Mouse (Mus musculus) E14TG2a.4 (cell line): ENCODE measurements around the gene Atp2b2.

Source experiments
- H3K27me3 ChIP-seq: 2 replicates; pipeline ENCODE4 v1.6.1; 2014; ENCODE audit warnings: low read length, control low read depth; ENCODE audit not compliant: insufficient read depth
- H3K36me3 ChIP-seq: 2 replicates; pipeline ENCODE4 v1.6.1; 2014; ENCODE audit warnings: low read length, control low read depth; ENCODE audit not compliant: insufficient read depth
- H3K4me1 ChIP-seq: replicated peaks from 2 replicates; pipeline ENCODE4 v1.6.1; 2014; ENCODE audit warnings: low read depth, low read length, control low read depth
- H3K4me3 ChIP-seq: replicated peaks from 2 replicates; pipeline ENCODE4 v1.5.1; 2014; ENCODE audit warnings: mild to moderate bottlenecking, low read length
- H3K9me3 ChIP-seq: 2 replicates; pipeline ENCODE4 v1.6.1; 2014; ENCODE audit warnings: low read length, control low read depth
- CTCF ChIP-seq: conservative IDR thresholded peaks from 2 replicates; pipeline ENCODE4 v1.5.1; 2014; ENCODE audit warnings: low read length
- NANOG ChIP-seq: IDR thresholded peaks from 2 replicates; pipeline ENCODE4 v1.6.1; 2014; ENCODE audit warnings: borderline replicate concordance, low read length, mixed read lengths
- POU5F1 ChIP-seq: IDR thresholded peaks from 2 replicates; pipeline ENCODE4 v1.6.1; 2014; ENCODE audit warnings: low read length, borderline replicate concordance

Atp2b2 gene

DNA sequence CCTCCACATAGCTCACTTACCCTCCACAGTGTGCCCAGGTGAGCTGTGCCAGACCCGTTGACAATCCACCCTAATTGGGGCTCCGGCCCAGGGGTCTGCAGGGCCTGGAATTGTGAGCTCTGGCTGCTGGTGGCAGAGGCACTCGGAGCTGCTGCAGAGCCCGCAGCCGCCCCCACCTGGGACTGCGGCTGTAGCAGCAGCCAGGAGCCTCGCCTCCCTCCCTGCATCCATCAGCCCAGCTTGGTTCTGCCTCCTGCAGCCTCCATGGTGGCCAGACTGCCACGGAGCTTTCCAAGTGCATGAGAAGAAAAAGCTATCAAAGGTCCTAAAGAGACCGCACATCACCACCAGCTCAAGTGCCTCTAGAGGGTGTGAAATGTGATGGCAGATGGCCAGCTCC, 71.9 kb downstream of the Atp2b2 start:
- Histone ChIP-seq H3K36me3 (no peaks in the 10 kb centered on the region), H3K27me3 (peaks cover 5% of the 10 kb centered on the region; the same call in 1 of the 2 replicates), H3K4me3 (no peak overlapping the region), H3K4me1 (peaks cover 20% of the 10 kb centered on the region), H3K9me3 (no peaks in the 10 kb centered on the region)
- TF ChIP-seq POU5F1 (no peak), CTCF (no peak), NANOG (no peak)

DNA sequence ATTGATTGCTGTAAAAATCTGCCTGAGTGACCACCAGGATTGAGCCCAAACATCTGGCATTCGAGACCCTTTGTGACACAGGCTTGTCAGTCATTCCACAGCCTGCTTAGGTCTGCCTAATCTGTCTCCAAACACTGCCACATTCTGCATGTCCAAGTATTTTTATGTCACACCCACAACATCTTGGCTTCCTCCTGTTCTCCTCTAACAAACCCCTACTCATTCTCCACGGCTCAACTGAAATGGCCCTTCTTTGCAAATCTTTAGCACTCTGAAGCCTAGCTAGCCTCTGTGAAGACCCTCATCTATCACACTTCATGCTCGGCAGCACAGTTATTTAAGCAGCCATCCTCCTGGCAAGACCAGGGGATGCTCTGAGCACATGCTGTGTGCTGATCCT, 72.7 kb downstream of the Atp2b2 start:
- Histone ChIP-seq H3K36me3 (no peaks in the 10 kb centered on the region), H3K4me3 (no peak overlapping the region), H3K9me3 (no peaks in the 10 kb centered on the region), H3K27me3 (peaks cover 5% of the 10 kb centered on the region; the same call in 1 of the 2 replicates), H3K4me1 (peaks cover 23% of the 10 kb centered on the region)
- TF ChIP-seq CTCF (no peak), NANOG (no peak), POU5F1 (no peak)

DNA sequence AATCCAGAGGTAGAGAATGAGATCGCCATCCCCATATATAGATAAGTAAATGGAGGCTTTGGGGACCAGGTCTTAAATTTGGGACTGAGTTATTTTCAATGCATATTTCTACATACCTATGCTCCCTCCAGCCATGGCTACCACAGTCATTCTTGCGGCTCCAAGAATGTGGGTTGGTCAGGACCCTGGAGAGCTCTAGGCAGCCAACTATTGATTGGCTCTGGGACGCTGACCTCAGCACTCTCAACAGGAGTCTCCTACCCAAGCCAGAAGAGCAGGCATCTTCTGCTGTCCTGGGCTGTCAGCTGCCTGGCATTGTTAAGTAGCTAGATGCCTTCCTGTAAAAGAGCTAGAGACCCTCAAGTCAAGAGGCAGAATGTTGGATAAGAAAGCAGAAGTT, 79.6 kb downstream of the Atp2b2 start:
- TF ChIP-seq CTCF (no peak), NANOG (no peak), POU5F1 (no peak)
- no peaks in the 10 kb centered on the region for H3K36me3 ChIP-seq
- peaks cover 19% of the 10 kb centered on the region for H3K4me1 ChIP-seq
- no peak overlapping the region for H3K4me3 ChIP-seq
- H3K9me3 ChIP-seq, result no peaks in the 10 kb centered on the region
- no peaks in the 10 kb centered on the region for H3K27me3 ChIP-seq

DNA sequence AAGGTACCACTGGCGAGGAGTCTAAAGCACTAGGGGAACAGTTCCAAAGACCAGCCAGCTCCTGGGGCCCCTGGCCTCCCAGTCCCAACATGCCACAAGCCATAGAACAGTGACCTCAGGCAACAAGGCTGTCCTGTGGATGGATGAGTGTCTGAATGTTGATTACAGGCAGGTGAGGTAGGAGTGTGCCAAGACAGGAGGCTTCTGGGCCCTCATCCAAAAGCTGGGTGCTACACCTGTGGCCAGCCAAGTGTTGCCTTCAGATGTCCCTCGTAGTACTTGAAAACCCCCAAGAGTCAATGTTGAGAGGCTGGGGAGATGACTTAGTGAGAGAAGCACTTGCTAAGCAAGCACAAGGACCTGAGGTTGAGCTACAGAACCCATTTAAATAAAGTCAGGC, 80.8 kb downstream of the Atp2b2 start:
- Histone ChIP-seq H3K36me3 (no peaks in the 10 kb centered on the region), H3K27me3 (no peaks in the 10 kb centered on the region), H3K4me1 (peaks cover 15% of the 10 kb centered on the region), H3K4me3 (no peak overlapping the region), H3K9me3 (no peaks in the 10 kb centered on the region)
- no peak for TF ChIP-seq POU5F1
- no peak for TF ChIP-seq NANOG
- no peak for TF ChIP-seq CTCF

DNA sequence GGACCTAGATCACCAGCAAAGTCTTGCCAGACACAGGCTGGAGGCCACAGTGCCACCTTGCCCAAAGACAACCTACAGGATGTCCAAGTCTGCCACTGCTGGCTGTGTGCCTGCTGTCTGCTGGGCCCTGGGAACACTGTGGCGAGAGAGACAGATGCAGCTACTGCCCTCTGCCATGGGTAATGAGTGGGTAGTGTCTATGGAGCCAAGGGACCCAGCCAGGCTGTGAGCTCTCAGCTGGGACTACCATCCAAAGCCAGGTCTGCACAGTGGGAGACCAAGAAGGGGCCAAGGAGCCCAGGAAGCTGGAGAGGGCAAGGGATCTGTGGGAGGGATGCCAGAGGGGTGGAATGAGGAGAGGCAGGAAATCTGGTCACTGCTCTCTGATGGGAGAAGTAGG, 83.1 kb downstream of the Atp2b2 start:
- H3K9me3 ChIP-seq, result no peaks in the 10 kb centered on the region
- H3K4me3 ChIP-seq, result no peak overlapping the region
- no peak for TF ChIP-seq POU5F1
- TF ChIP-seq CTCF, result no peak
- no peak for TF ChIP-seq NANOG
- no peaks in the 10 kb centered on the region for H3K36me3 ChIP-seq
- no peaks in the 10 kb centered on the region for H3K27me3 ChIP-seq
- H3K4me1 ChIP-seq, result no peaks in the 10 kb centered on the region

DNA sequence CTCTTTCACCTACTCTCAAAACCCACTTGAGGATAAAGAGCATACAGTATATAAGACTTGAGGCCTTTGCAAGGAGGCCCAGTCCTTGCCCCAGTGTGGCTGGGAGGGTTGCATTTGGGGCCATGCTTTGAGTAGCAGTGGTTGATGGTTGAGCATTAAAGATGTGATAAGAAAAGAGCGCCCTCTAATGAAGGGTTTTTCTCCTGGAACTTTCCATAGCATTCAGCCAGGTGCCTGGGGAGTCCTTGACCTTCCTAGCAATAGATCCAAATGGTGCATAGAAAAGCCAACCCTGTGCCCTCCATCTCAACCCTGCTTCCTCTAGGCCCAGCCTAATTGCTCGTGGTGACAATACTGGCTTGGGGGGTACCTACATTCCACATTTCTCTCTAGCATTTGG, 83.7 kb downstream of the Atp2b2 start:
- Histone ChIP-seq H3K4me1 (no peaks in the 10 kb centered on the region), H3K27me3 (no peaks in the 10 kb centered on the region), H3K4me3 (no peak overlapping the region), H3K36me3 (no peaks in the 10 kb centered on the region), H3K9me3 (no peaks in the 10 kb centered on the region)
- TF ChIP-seq NANOG (no peak), CTCF (no peak), POU5F1 (no peak)

DNA sequence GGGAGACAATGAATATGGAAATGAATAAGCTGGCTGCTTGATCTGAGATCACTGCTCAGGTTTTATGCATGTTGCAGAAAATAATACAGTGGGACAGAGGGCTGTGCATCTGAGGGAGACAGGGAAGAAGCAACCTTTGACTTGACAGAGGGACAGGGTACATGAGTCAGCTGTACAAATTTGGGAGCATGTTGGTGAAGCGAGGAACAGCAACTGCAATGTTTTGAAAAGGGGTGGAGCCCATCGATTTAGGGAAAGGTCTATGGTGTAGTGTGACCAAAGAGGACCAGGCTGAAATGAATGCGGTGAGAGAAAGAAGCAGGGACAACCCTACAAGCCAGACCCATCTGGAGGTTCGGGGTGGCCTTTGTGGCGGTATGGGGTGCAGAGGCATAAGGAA, 84.4 kb downstream of the Atp2b2 start:
- no peak for TF ChIP-seq CTCF
- no peak for TF ChIP-seq POU5F1
- TF ChIP-seq NANOG, result no peak
- no peak overlapping the region for H3K4me3 ChIP-seq

DNA sequence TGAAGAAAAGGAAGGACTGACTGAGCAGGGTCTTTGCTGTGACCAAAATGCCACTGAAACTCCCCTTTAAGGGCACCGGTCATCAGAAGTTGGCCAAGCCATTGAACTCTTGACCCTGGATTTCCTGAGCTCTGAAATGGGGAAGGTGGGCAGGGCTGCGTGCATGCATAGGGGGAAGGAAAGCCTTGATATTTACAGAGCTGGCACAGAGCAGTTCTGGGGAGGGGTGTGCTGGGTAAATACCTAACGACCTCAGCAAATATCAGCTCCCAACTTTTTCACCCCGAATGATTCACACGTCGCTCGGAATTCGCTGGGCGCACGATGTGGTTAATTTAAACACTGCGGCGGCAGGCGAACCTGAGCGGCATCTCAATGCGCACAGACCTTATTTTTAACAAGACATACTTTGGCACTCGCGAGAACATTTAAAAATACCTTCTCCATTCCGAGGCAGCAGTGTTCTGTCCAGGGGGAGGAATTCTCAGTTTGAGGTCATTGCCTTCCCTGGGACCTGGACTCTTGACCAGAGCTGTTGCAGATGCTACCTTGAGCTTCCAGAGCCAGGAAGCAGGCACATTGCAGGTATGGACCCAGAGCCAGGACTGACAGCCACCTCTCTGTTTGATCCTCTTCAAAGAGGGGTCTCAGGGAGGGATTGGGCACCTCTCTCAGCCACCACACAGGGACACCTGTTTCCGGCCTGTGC, 85.0 kb downstream of the Atp2b2 start:
- no peaks in the 10 kb centered on the region for H3K4me1 ChIP-seq
- no peaks in the 10 kb centered on the region for H3K36me3 ChIP-seq
- H3K27me3 ChIP-seq, result no peaks in the 10 kb centered on the region
- TF ChIP-seq POU5F1, result no peak
- no peak for TF ChIP-seq NANOG
- no peak for TF ChIP-seq CTCF
- H3K4me3 ChIP-seq, result no peak overlapping the region
- no peaks in the 10 kb centered on the region for H3K9me3 ChIP-seq

More for the DNA sequence above, 84.4 kb downstream of the Atp2b2 start:
- H3K9me3 ChIP-seq, result no peaks in the 10 kb centered on the region
- no peaks in the 10 kb centered on the region for H3K36me3 ChIP-seq
- no peaks in the 10 kb centered on the region for H3K27me3 ChIP-seq
- no peaks in the 10 kb centered on the region for H3K4me1 ChIP-seq

DNA sequence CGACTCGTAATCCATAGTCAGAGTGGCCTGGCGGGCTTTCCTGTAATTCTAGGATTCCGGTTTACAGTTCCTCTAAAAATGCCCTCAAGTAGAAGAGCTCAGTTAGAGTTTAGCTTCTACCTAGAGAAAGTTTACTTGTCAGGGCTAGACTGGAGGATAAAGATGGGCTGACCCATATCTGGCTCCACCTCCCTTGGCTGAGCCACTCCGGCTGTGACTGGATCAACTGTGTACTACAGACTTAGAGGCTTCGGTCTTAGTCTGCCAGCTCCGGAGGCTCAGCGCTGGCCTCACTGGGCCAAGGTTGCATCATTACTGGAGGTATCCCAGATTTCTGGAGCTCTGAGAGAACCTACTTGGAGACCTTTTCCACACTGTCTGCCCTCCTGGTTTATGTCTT, 94.9 kb downstream of the Atp2b2 start:
- H3K36me3 ChIP-seq, result no peaks in the 10 kb centered on the region
- H3K9me3 ChIP-seq, result no peaks in the 10 kb centered on the region
- no peak overlapping the region for H3K4me3 ChIP-seq
- TF ChIP-seq NANOG (no peak), POU5F1 (no peak), CTCF (no peak)
- no peaks in the 10 kb centered on the region for H3K4me1 ChIP-seq
- H3K27me3 ChIP-seq, result no peaks in the 10 kb centered on the region; the same call in 1 of the 2 replicates
